20 mouse cellular contexts compared by ENCODE assay signal in the genomic region with DNA sequence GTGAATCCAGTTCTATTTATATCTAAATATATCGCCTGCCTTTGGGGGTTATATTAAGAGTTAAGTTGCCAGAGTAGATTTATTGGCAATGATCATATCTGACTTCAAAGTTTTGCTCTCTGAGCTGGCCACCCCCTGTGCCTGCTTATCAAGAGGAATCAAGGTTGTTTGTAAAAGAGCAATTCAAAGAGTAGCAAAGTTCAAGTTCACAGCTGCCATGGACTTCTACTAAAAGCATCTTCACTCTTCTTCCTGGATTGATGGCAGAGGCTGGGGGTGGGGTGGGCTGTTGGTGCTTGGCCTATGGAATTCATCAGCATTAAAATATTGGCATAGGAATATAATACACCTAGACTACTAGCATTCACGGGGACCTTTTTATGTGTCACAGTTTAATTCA.
DNase-seq lines count a peak whose midpoint lies in the region; ATAC-seq lines count a peak whose summit lies in the region.
"Had no signal": no experiment of that assay in that cellular context is flagged by ENCODE, and none has a peak within 500 bp of the region (broad histone marks: within the 10 kb centered on the region; RNA-seq: fewer than 3 reads in every experiment).

No protein-coding gene starts in this region.

- 90% methylated on average over 2 of the region's 2 CpGs for WGBS in midbrain, embryonic 11.5 days
- WGBS in midbrain, embryonic 13.5 days: 90% methylated on average over 2 of the region's 2 CpGs
- WGBS in intestine, embryonic 15.5 days: 68% methylated on average over 2 of the region's 2 CpGs
- WGBS in forebrain, embryonic 10.5 days: 96% methylated on average over 2 of the region's 2 CpGs

- ATAC-seq in midbrain, embryonic 11.5 days (ENCODE audit: low FRiP score): no peak
- ATAC-seq in midbrain, embryonic 13.5 days: no peak
- ATAC-seq in intestine, embryonic 15.5 days: peak; percentile 87
- ATAC-seq: forebrain, embryonic 15.5 days; hindbrain, postnatal 0 days had no signal

- H3K9ac ChIP-seq in midbrain, embryonic 11.5 days (ENCODE audit: low read length): no peak overlapping the region
- H3K9ac ChIP-seq in midbrain, embryonic 13.5 days (replicated peaks): no peak overlapping the region
- H3K9ac ChIP-seq in intestine, embryonic 15.5 days: no peak overlapping the region
- H3K9ac ChIP-seq: embryonic facial prominence, embryonic 15.5 days; forebrain, embryonic 15.5 days; heart, embryonic 15.5 days; hindbrain, embryonic 13.5 days had no signal

- H3K36me3 ChIP-seq in midbrain, embryonic 11.5 days (ENCODE audit: control insufficient read depth, insufficient read depth, low read length): no peaks in the 10 kb centered on the region
- no peaks in the 10 kb centered on the region for H3K36me3 ChIP-seq in midbrain, embryonic 13.5 days
- no peaks in the 10 kb centered on the region for H3K36me3 ChIP-seq in intestine, embryonic 15.5 days
- H3K36me3 ChIP-seq in forebrain, embryonic 10.5 days (replicated peaks): no peaks in the 10 kb centered on the region
- H3K36me3 ChIP-seq: embryonic facial prominence, embryonic 15.5 days; forebrain, embryonic 15.5 days; heart, embryonic 10.5 days; heart, embryonic 15.5 days; hindbrain, embryonic 13.5 days had no signal

- no peaks in the 10 kb centered on the region for H3K27me3 ChIP-seq in midbrain, embryonic 11.5 days (ENCODE audit: control insufficient read depth, insufficient read depth, low read length)
- H3K27me3 ChIP-seq in midbrain, embryonic 13.5 days: no peaks in the 10 kb centered on the region
- H3K27me3 ChIP-seq in intestine, embryonic 15.5 days (replicated peaks): no peaks in the 10 kb centered on the region
- no peaks in the 10 kb centered on the region for H3K27me3 ChIP-seq in forebrain, embryonic 10.5 days (ENCODE audit: poor library complexity, severe bottlenecking)
- H3K27me3 ChIP-seq: embryonic facial prominence, embryonic 15.5 days; forebrain, embryonic 15.5 days; heart, embryonic 15.5 days; hindbrain, embryonic 13.5 days had no signal

- H3K4me1 ChIP-seq in midbrain, embryonic 11.5 days (ENCODE audit: control insufficient read depth, insufficient read depth, low read length): no peaks in the 10 kb centered on the region
- peaks cover 3% of the 10 kb centered on the region for H3K4me1 ChIP-seq in midbrain, embryonic 13.5 days (replicated peaks)
- no peaks in the 10 kb centered on the region for H3K4me1 ChIP-seq in intestine, embryonic 15.5 days (replicated peaks)
- H3K4me1 ChIP-seq in forebrain, embryonic 10.5 days: peaks cover 2% of the 10 kb centered on the region
- H3K4me1 ChIP-seq: embryonic facial prominence, embryonic 15.5 days had no signal

- H3K4me2 ChIP-seq in midbrain, embryonic 11.5 days: no peak overlapping the region
- H3K4me2 ChIP-seq in midbrain, embryonic 13.5 days (replicated peaks): no peak overlapping the region
- H3K4me2 ChIP-seq in intestine, embryonic 15.5 days (replicated peaks): no peak overlapping the region
- H3K4me2 ChIP-seq: embryonic facial prominence, embryonic 15.5 days; forebrain, embryonic 15.5 days; heart, embryonic 15.5 days; hindbrain, embryonic 13.5 days had no signal

- H3K9me3 ChIP-seq in midbrain, embryonic 11.5 days (ENCODE audit: control insufficient read depth, low read length): no peaks in the 10 kb centered on the region
- no peaks in the 10 kb centered on the region for H3K9me3 ChIP-seq in midbrain, embryonic 13.5 days
- H3K9me3 ChIP-seq in intestine, embryonic 15.5 days: no peaks in the 10 kb centered on the region
- H3K9me3 ChIP-seq in forebrain, embryonic 10.5 days: no peaks in the 10 kb centered on the region
- H3K9me3 ChIP-seq: embryonic facial prominence, embryonic 15.5 days; forebrain, embryonic 15.5 days; heart, embryonic 10.5 days; heart, embryonic 15.5 days; hindbrain, embryonic 13.5 days had no signal

- intact Hi-C loops in left cerebral cortex, postnatal 10 days (cut with DNase I): no loop called here

- H3K27ac ChIP-seq in midbrain, embryonic 11.5 days (ENCODE audit: low read depth, low read length): no peak overlapping the region
- no peak overlapping the region for H3K27ac ChIP-seq in midbrain, embryonic 13.5 days
- H3K27ac ChIP-seq in intestine, embryonic 15.5 days: no peak overlapping the region
- no peak overlapping the region for H3K27ac ChIP-seq in forebrain, embryonic 10.5 days
- H3K27ac ChIP-seq: embryonic facial prominence, embryonic 15.5 days; forebrain, embryonic 15.5 days; heart, embryonic 10.5 days; heart, embryonic 15.5 days; hindbrain, embryonic 13.5 days; hindbrain, postnatal 0 days had no signal

- peak; percentile 10 for DNase-seq in midbrain, embryonic 11.5 days (ENCODE audit: low spot score, missing footprints)
- peak; percentile 18 for DNase-seq in adrenal gland, postnatal 14 days
- DNase-seq in forebrain, embryonic 10.5 days (ENCODE audit: extremely low spot score, low spot score): no peak
- no peak for DNase-seq in left cerebral cortex, postnatal 10 days (ENCODE audit: extremely low spot score in 1 of 2, low spot score in 2 of 2)
- DNase-seq in lung, postnatal 36 days: no peak
- DNase-seq: cerebellum, adult 11 months; cerebellum, adult 8-10 months; cerebellum, postnatal 14 days; embryo, embryonic 11 days; heart, adult 18-20 months; heart, postnatal 14 days had no signal

- no peak overlapping the region for H3K4me3 ChIP-seq in midbrain, embryonic 11.5 days (ENCODE audit: low read depth, low read length)
- no peak overlapping the region for H3K4me3 ChIP-seq in midbrain, embryonic 13.5 days (replicated peaks)
- H3K4me3 ChIP-seq in intestine, embryonic 15.5 days (replicated peaks): no peak overlapping the region
- H3K4me3 ChIP-seq in forebrain, embryonic 10.5 days: no peak overlapping the region
- H3K4me3 ChIP-seq: embryonic facial prominence, embryonic 15.5 days; erythroblast, embryonic 14.5 days; forebrain, embryonic 15.5 days; heart, embryonic 10.5 days; heart, embryonic 15.5 days; hindbrain, embryonic 13.5 days had no signal

Comparison
In these comparisons a context has a peak if more than half of its experiments do, and no peak if none do; other contexts are left out.
1. DNase-seq: peak in midbrain, embryonic 11.5 days (single experiment) and adrenal gland, postnatal 14 days (single experiment); none in forebrain, embryonic 10.5 days (single experiment), left cerebral cortex, postnatal 10 days (0 of 2) and lung, postnatal 36 days (single experiment).